Mouse (Mus musculus) hematopoietic stem cell, adult 5-6 weeks (primary cell): ENCODE data around the gene Olfr648. TPM values are rescaled to one million over a fixed set of nuclear protein-coding genes. Genes with fewer than 3 reads are reported as not detected.

ENCODE experiments used
- ATAC-seq, 2 experiments: fragments of 125-278 bp in 1 of 2; replicated peaks in 1 of 2; 2 replicates each; pipeline ENCODE4 v1.8.0; 2016 to 2017; ENCODE audit warnings: inconsistent platforms in 2 of 2, mild to moderate bottlenecking in 2 of 2, moderate number of reproducible peaks in 2 of 2, low read depth in 1 of 2, moderate TSS enrichment in 1 of 2; ENCODE audit not compliant: low FRiP score in 2 of 2, poor library complexity in 2 of 2, severe bottlenecking in 2 of 2, insufficient read depth in 1 of 2, low TSS enrichment in 1 of 2
- total RNA-seq: library from RNA; stranded (forward); fragments of 172-1452, 232-1000 nt; gene quantifications from 2 replicates; pipeline ENCODE4 v1.2.3, GENCODE M21; 2017

The Olfr648 gene
- total RNA-seq, 1 experiment from 2014 or later = not detected

GRCm38 (mm10) chr7:104129726-104130125 is 53.5 kb downstream of the Olfr648 start, which contains the start of gene Ubqln5:
Gene Ubqln5, minus strand, starts transcription at chr7:104129826.
- ATAC-seq = no peak

Other genes starting within 250 kb of the Olfr648 start
- 1.6 TPM in 1 of 2 replicates, not detected in the other for gene Olfr632, start 249.0 kb downstream of the Olfr648 start, total RNA-seq
- gene Olfr633, start 239.0 kb downstream of the Olfr648 start, total RNA-seq = not detected in 2 replicates
- not detected in 2 replicates for gene Olfr635, start 212.2 kb downstream of the Olfr648 start, total RNA-seq
- gene Olfr638, start 184.6 kb downstream of the Olfr648 start, total RNA-seq = not detected in 2 replicates
- gene Olfr639, start 166.1 kb downstream of the Olfr648 start, total RNA-seq = 0.13 TPM in 1 of 2 replicates, not detected in the other
- not detected in 2 replicates for gene Olfr640, start 157.8 kb downstream of the Olfr648 start, total RNA-seq
- not detected in 2 replicates for gene Olfr641, start 147.9 kb downstream of the Olfr648 start, total RNA-seq
- 0.56 TPM in 1 of 2 replicates, not detected in the other for gene Olfr642, start 130.7 kb downstream of the Olfr648 start, total RNA-seq
- not detected in 2 replicates for gene 4930516K23Rik, start 121.9 kb downstream of the Olfr648 start, total RNA-seq
- gene Olfr644, start 111.5 kb downstream of the Olfr648 start, total RNA-seq = 0.10 and 0.38 TPM in 2 replicates
- gene Olfr645, start 97.9 kb downstream of the Olfr648 start, total RNA-seq = not detected in 2 replicates
- 0.38 TPM in 1 of 2 replicates, not detected in the other for gene Olfr646, start 78.5 kb downstream of the Olfr648 start, total RNA-seq
- 0.25 TPM in 1 of 2 replicates, not detected in the other for gene Ubqln5, start 53.6 kb downstream of the Olfr648 start, total RNA-seq
- not detected in 2 replicates for gene Olfr643, start 46.0 kb downstream of the Olfr648 start, total RNA-seq
- gene Ubqln3, start 40.1 kb downstream of the Olfr648 start, total RNA-seq = 0.13 and 0.30 TPM in 2 replicates
- gene Ubqlnl, start 32.8 kb downstream of the Olfr648 start, total RNA-seq = 0.05 TPM in 1 of 2 replicates, not detected in the other
- 2.5 TPM in 1 of 2 replicates, not detected in the other for gene Olfm5, start 18.6 kb downstream of the Olfr648 start, total RNA-seq
- not detected in 2 replicates for gene Olfr649, start 12.6 kb upstream of the Olfr648 start, total RNA-seq
- gene Trim6, start 35.4 kb upstream of the Olfr648 start, total RNA-seq = 9.3 and 16.7 TPM in 2 replicates
- 49.1 and 62.5 TPM in 2 replicates for gene Trim34a, start 61.1 kb upstream of the Olfr648 start, total RNA-seq
- 13.5 and 21.6 TPM in 2 replicates for gene Trim5, start 104.7 kb upstream of the Olfr648 start, total RNA-seq
- gene Trim12a, start 132.1 kb upstream of the Olfr648 start, total RNA-seq = 124 and 139 TPM in 2 replicates
- gene Trim34b, start 146.1 kb upstream of the Olfr648 start, total RNA-seq = 0.63 and 1.0 TPM in 2 replicates
- 48.6 and 57.0 TPM in 2 replicates for gene Trim12c, start 170.0 kb upstream of the Olfr648 start, total RNA-seq
- gene Trim30b, start 186.5 kb upstream of the Olfr648 start, total RNA-seq = 9.2 and 19.9 TPM in 2 replicates
- 2.8 and 5.3 TPM in 2 replicates for gene Trim30c, start 217.4 kb upstream of the Olfr648 start, total RNA-seq